Mouse (Mus musculus) adrenal gland, postnatal 14 days (tissue): ENCODE results near the gene Myh10. TPM values are rescaled to one million over a fixed set of nuclear protein-coding genes. Genes with fewer than 3 reads are reported as not detected.

ENCODE experiments used
- DNase-seq: peaks from one replicate; pipeline ENCODE4 v3.0.0; 2021; ENCODE audit warnings: mixed read lengths
- total RNA-seq: library from RNA; stranded (reverse); gene quantifications from 2 replicates; pipeline ENCODE4 v1.2.3, GENCODE M21; 2021

Myh10 gene
- total RNA-seq, 1 experiment from 2014 or later, result 36.0 TPM

- no peak for DNase-seq
Measured at GRCm38 (mm10) chr11:68862260-68862659, 170.9 kb downstream of the Myh10 start.

GRCm38 (mm10) chr11:68863631-68864091 lies 172.3 kb downstream of the Myh10 start:
- no peak for DNase-seq

GRCm38 (mm10) chr11:68864544-68865189 lies 173.3 kb downstream of the Myh10 start:
- peak; percentile 96 for DNase-seq

Other genes starting within 250 kb of the Myh10 start
- gene Pik3r6, start 188.5 kb upstream of the Myh10 start, total RNA-seq, result 4.4 and 5.1 TPM in 2 replicates
- 0.15 TPM in 1 of 2 replicates, not detected in the other for gene Mfsd6l, start 135.4 kb upstream of the Myh10 start, total RNA-seq
- gene Ccdc42, start 104.5 kb upstream of the Myh10 start, total RNA-seq, result not detected in 2 replicates
- 67.1 and 73.2 TPM in 2 replicates for gene Ndel1, start 180.3 kb downstream of the Myh10 start, total RNA-seq
- 0.15 TPM in 1 of 2 replicates, not detected in the other for gene Rnf222, start 197.0 kb downstream of the Myh10 start, total RNA-seq
- 1,094 and 1,263 TPM in 2 replicates for gene Rpl26, start 210.0 kb downstream of the Myh10 start, total RNA-seq
- 0.30 and 0.45 TPM in 2 replicates for gene Odf4, start 235.5 kb downstream of the Myh10 start, total RNA-seq